Mouse (Mus musculus) testis, adult 2 months (tissue): ENCODE results near the gene Gm10799.

Source experiments
- CTCF ChIP-seq: fragments of 200-500 bp; IDR thresholded peaks from 2 replicates; pipeline ENCODE4 v1.5.1; 2012; ENCODE audit warnings: low read depth, mild to moderate bottlenecking, inconsistent platforms, low read length, moderate library complexity; ENCODE audit not compliant: control insufficient read depth, insufficient read depth, insufficient replicate concordance
- POLR2A ChIP-seq: fragments of 200-500 bp; IDR thresholded peaks from 2 replicates; pipeline ENCODE4 v1.6.1; 2012; ENCODE audit warnings: low read depth, mild to moderate bottlenecking, inconsistent platforms, low read length, moderate library complexity; ENCODE audit not compliant: control insufficient read depth

- no peak for TF ChIP-seq POLR2A
- no peak for TF ChIP-seq CTCF
Observed at GRCm38 (mm10) chr2:104032056-104032455, 36.3 kb downstream of the Gm10799 start.
